Mouse (Mus musculus): ENCODE results near the gene Snx8. TPM values are rescaled to one million over a fixed set of nuclear protein-coding genes. Genes with fewer than 3 reads are reported as not detected.
"Not testable (repeated sequence)": the region's sequence is repeated elsewhere in the genome, so short reads cannot be mapped to it uniquely, and the experiment has no call there.

Gene Snx8
- polyA plus RNA-seq, 1 experiment from 2014 or later: 26.3 TPM

DNA sequence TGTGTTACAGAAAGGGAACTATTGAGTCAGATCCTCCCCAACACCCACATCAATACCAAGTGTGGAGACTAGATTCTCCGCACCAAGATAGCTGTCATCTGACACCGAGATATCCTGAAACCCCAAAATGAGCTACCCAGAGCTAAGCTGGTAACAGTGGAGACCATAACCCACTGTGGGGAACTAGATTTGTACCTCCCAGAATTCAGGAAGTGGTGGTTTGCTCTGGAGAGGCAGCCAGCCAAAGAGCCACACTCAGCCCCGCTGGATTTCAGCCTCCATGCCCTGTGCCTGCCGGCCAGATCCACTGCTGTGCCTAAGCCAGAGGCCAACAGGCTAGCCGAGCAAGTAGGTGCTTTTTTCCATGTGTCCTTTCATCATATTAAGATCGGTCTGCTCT, 9.8 kb downstream of the Snx8 start:
- Histone ChIP-seq H3K4me3 (no peak overlapping the region), H3K36me3 (no peaks in the 10 kb centered on the region; the same call in 1 of the 2 replicates), H3K27ac (no peak overlapping the region), H3K9ac (no peak overlapping the region), H3K4me1 (replicated peaks) (peaks cover 13% of the 10 kb centered on the region), H3K9me3 (no peaks in the 10 kb centered on the region), H3K4me2 (no peak overlapping the region), H3K27me3 (no peaks in the 10 kb centered on the region)
- no peak for ATAC-seq (ENCODE audit: low FRiP score)
- WGBS: 85% methylated on average over 6 of the region's 6 CpGs

DNA sequence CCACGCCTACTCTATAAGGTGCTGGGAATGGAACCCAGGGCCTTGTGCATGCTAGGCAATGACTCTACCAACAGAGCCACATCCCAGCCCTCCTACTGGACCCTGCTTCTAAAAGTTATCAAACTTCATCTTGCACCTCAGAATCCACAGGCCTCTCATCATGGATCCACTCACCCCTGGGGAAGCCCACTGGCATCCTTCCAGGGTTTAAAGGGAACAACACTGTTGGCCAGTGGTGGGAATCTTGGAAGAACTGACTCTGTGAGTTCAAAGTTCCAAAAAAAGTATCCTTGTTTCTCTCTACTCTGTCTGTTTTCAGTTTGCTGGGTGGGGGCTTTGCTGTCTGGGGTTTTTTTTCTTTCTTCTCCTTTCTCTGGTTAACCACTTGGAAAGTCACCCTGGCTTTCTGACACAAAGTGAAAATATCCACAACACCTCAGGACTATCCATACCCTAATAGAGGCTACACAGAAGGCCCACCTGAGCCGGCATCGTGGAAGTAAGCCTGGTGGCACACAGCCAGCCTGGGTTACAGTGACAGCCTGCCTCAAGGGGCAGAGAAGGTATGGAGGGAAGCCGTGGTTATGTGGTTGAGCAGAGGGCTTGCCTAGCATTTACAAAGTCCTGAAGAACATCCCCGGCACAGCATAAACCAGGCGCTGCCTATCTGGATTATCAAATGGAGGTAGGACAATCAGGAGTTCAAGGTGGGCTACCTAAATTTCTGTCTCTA, 10.8 kb downstream of the Snx8 start:
- Histone ChIP-seq H3K4me2 (no peak overlapping the region), H3K9me3 (no peaks in the 10 kb centered on the region), H3K27me3 (no peaks in the 10 kb centered on the region), H3K4me3 (no peak overlapping the region), H3K4me1 (replicated peaks) (peaks cover 13% of the 10 kb centered on the region), H3K36me3 (no peaks in the 10 kb centered on the region; the same call in 1 of the 2 replicates), H3K27ac (no peak overlapping the region), H3K9ac (no peak overlapping the region)
- ATAC-seq (ENCODE audit: low FRiP score): no peak
- 94% methylated on average over 6 of the region's 6 CpGs for WGBS

DNA sequence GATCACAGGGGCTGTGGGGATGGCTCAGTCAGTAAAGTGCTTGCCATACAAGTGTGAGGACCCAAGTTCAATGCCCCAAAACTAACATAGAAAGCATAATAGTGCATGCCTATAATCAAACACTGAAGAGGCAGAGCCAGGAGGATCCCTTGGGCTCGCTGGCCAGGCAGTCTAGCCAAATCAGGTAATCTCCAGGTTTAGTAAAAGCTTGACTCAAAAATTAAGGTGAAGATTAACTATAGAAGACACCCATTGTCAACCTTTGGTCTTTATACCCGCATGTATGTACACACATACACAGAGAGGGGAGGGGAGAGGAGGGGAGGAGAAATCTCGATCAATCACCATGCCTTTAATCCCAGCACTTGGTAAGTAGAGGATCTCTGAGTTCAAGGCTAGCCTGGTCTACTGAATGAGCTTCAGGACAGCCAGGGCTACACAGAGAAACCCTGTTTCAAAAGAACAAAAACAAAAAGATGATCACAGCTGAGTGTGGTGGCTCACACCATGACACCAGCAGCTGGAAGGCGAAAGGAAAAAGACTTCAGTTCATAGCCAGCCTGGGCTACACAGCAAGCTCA, 13.7 kb downstream of the Snx8 start:
- WGBS: 92% methylated on average over 4 of the region's 4 CpGs
- H3K4me2 ChIP-seq: no peak overlapping the region
- H3K9ac ChIP-seq: no peak overlapping the region
- H3K36me3 ChIP-seq: no peaks in the 10 kb centered on the region
- no peak overlapping the region for H3K4me3 ChIP-seq
- H3K27me3 ChIP-seq: no peaks in the 10 kb centered on the region
- no peak overlapping the region for H3K27ac ChIP-seq
- peaks cover 13% of the 10 kb centered on the region for H3K4me1 ChIP-seq (replicated peaks)
- H3K9me3 ChIP-seq: no peaks in the 10 kb centered on the region
- ATAC-seq (ENCODE audit: low FRiP score): no peak

DNA sequence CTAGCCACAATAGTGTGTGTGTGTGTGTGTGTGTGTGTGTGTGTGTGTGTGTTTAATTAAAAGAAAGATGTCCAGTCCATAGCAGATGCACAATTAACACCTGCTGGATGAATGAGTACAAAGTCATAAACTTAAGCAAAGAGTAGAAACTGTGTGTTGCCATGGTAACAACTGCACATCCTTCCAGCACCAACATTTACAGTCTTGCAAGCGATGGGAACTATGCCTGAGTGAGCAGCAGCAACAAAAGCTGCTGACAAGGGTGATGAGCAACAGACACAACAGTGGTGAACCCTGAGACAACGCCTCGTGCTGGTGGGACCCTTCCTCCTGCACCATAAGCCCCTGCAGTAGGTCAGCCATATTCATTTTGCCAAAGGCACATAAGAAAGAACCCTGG, 14.8 kb downstream of the Snx8 start:
- H3K36me3 ChIP-seq: no peaks in the 10 kb centered on the region
- H3K27me3 ChIP-seq: no peaks in the 10 kb centered on the region
- H3K9ac ChIP-seq: peak overlapping the region; percentile 29; the same call in 1 of the 2 replicates
- H3K9me3 ChIP-seq: no peaks in the 10 kb centered on the region
- no peak for ATAC-seq (ENCODE audit: low FRiP score)
- no peak overlapping the region for H3K4me3 ChIP-seq
- peaks cover 10% of the 10 kb centered on the region for H3K4me1 ChIP-seq (replicated peaks)
- WGBS: 41% methylated on average over 3 of the region's 3 CpGs
- H3K4me2 ChIP-seq: no peak overlapping the region
- H3K27ac ChIP-seq: no peak overlapping the region

DNA sequence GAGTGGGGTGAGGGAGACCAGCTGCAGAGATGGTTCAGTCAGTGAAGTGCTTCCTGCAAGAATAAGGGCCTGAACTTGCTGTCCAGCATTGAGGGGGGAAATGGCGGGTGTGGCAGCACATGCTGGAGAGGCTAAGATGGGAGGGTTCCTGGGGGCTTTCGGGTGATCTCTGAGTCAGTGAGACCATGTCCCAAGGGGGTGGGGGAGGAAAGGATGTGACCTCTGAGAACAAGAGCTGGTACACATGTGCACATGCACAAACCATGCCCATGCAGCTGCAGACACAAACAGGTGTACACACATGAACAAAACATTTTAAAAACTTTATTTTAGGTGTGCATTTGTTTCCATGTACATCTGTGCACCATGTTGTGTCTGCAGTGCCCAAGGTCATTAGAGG, 15.4 kb downstream of the Snx8 start:
- Histone ChIP-seq H3K36me3 (no peaks in the 10 kb centered on the region), H3K4me2 (no peak overlapping the region), H3K9me3 (no peaks in the 10 kb centered on the region), H3K4me1 (replicated peaks) (peaks cover 10% of the 10 kb centered on the region), H3K27ac (no peak overlapping the region), H3K27me3 (no peaks in the 10 kb centered on the region), H3K9ac (no peak overlapping the region), H3K4me3 (no peak overlapping the region)
- WGBS: 85% methylated on average over 2 of the region's 2 CpGs
- no peak for ATAC-seq (ENCODE audit: low FRiP score)

DNA sequence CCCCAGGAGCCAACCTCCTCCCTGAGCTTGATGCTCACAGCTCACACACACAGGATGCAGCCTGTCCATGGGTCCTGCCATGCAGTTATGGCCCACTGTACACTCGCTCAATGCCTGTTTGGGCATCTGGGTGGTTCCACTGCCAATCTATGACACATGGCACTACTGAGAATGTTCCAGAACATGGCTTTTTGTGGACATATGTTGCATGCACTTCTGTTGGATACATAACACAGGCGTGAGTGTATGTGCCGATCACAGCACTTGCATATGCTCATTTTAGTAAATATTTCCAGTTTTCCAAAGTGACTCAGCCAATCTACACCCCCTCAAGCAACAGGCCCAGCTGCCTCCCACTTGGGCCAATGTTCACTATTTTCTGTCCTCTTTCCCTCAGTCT, 17.4 kb downstream of the Snx8 start:
- 97% methylated on average over 3 of the region's 3 CpGs for WGBS
- Histone ChIP-seq H3K4me2 (no peak overlapping the region), H3K9me3 (no peaks in the 10 kb centered on the region), H3K27ac (no peak overlapping the region), H3K4me3 (no peak overlapping the region), H3K4me1 (replicated peaks) (peaks cover 10% of the 10 kb centered on the region), H3K27me3 (no peaks in the 10 kb centered on the region), H3K36me3 (no peaks in the 10 kb centered on the region), H3K9ac (no peak overlapping the region)
- no peak for ATAC-seq (ENCODE audit: low FRiP score)

DNA sequence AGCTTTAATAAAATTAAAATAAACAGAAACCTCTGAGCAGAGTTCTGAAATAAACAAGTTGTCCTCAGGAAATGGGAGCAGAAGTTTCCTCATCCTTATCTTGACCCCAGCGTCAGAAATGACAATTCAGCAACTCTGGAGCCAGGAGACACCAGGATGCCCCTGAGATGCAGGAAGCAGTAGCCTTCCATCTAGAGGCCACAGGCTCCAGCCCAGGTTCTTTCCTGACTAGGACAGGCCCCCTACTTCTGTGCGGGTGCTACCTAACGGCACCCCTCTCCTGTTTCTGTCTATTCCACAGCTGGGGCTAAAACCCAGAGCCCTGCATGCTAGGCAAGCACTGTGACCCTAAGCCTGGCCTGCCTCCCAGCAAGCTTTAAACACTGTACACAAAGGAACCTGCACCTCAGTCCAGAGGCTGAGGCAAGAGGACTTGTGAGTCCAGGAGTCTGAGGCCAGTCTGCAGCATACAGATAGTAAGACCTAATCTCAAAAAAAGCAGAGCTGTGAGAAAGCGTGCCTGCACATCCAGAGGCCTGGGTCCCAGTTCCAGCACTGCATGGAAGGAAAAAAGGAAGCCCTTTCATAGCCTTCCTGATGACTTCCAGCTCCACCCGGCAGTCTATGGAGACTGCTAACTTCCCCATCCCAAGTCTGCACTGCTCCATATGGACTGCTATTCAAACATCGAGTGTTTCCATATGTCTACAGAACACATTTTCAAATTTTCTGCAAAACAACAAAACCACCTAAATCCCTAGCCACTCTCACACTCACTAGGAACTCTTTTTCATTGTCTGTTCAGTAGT, 18.4 kb downstream of the Snx8 start:
- WGBS: 89% methylated on average over 6 of the region's 6 CpGs
- Histone ChIP-seq H3K27me3 (no peaks in the 10 kb centered on the region), H3K4me2 (no peak overlapping the region), H3K36me3 (no peaks in the 10 kb centered on the region), H3K27ac (no peak overlapping the region), H3K9me3 (no peaks in the 10 kb centered on the region), H3K4me3 (no peak overlapping the region), H3K4me1 (replicated peaks) (peaks cover 10% of the 10 kb centered on the region), H3K9ac (no peak overlapping the region)
- ATAC-seq (ENCODE audit: low FRiP score): no peak

DNA sequence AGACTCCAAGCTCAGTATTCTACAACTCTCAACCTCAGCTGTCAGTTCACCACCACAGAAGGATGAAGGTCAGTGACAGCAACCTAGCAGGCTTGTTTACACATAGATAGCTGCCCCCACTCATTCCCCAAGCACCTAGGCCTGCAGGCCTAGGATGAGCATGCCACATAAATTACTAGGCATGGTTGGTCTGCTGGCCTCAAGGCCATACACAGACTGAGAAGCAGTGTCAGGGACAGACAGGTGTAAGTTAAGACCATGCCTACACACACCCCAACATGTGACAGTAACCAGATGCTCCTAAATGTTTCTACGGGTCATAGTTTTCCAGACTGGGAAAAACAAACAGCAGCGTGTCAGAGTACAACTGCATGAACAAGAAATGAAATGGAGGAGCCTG, 19.6 kb downstream of the Snx8 start:
- Histone ChIP-seq H3K36me3 (no peaks in the 10 kb centered on the region), H3K9me3 (no peaks in the 10 kb centered on the region), H3K4me1 (replicated peaks) (peaks cover 8% of the 10 kb centered on the region), H3K27me3 (no peaks in the 10 kb centered on the region), H3K4me2 (no peak overlapping the region), H3K27ac (no peak overlapping the region), H3K4me3 (no peak overlapping the region), H3K9ac (no peak overlapping the region)
- no peak for ATAC-seq (ENCODE audit: low FRiP score)
- WGBS: 93% methylated on average over 2 of the region's 2 CpGs

DNA sequence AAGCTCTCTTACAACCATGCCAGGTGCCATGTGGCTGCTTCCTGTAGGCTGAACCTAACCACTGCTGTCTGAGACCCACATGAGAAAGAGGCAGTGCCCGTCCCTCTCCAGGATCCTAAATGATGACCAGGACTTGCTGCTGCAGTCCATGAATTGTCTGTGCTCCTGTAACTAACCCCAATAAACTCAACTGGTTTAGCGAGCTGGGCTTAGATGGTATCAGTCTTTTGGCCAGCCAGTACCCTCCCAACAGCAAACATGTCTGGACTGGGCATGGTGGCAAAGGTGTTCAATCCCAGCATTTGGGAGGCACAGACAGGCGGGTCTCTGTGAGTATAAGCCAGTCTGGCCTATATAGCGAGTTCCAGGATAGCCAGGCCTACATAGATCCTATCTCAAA, 20.1 kb downstream of the Snx8 start:
- no peaks in the 10 kb centered on the region for H3K27me3 ChIP-seq
- WGBS: 92% methylated on average over 4 of the region's 4 CpGs
- no peak overlapping the region for H3K4me3 ChIP-seq
- peaks cover 3% of the 10 kb centered on the region; the same call in 1 of the 2 replicates for H3K4me1 ChIP-seq (replicated peaks)
- no peak overlapping the region for H3K27ac ChIP-seq
- no peak overlapping the region for H3K9ac ChIP-seq
- no peak overlapping the region for H3K4me2 ChIP-seq
- no peaks in the 10 kb centered on the region for H3K36me3 ChIP-seq
- no peaks in the 10 kb centered on the region for H3K9me3 ChIP-seq
- ATAC-seq (ENCODE audit: low FRiP score): no peak

DNA sequence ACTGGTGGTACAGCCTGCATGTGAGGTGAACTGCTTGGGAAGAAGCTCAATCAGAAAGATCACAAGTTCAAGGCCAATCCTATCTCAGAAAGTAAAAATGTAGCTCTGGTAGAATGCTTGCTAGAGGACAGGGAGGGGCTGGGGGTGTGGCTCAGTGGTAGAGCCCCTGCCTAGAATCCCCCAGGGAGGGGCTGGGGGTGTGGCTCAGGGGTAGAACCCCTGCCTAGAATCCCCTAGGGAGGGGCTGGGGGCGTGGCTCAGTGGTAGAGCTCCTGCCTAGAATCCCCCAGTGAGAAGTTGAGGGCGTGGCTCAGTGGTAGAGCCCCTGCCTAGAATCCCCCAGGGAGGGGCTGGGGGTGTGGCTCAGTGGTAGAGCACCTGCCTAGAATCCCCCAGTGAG, 20.9 kb downstream of the Snx8 start:
- not testable (repeated sequence) for H3K36me3 ChIP-seq; ATAC-seq (ENCODE audit: low FRiP score); H3K9ac ChIP-seq; H3K9me3 ChIP-seq; H3K27ac ChIP-seq; H3K4me1 ChIP-seq (replicated peaks); H3K27me3 ChIP-seq; H3K4me3 ChIP-seq; H3K4me2 ChIP-seq
- WGBS: 88% methylated on average over 2 of the region's 2 CpGs

DNA sequence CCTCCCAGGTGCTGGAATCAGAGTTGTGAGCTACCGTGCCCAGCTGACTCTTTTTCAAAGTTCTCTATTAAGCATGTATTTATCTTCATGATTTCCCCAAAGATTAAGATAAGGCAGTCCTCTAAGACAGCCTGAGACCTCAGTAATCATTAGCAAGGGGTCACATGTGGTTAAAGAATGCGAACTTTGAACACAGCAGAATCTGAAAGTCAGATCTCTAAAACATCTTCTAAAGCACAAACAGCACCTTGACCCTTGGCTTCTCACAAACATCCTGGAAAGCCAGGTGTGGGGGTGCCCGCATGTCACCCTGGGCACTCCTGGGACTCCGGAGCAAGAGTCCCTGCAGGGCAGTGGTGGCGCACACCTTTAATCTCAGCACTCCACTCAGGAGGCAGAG, 24.6 kb downstream of the Snx8 start:
- Histone ChIP-seq H3K27me3 (no peaks in the 10 kb centered on the region), H3K4me1 (replicated peaks) (no peaks in the 10 kb centered on the region), H3K36me3 (peaks cover 5% of the 10 kb centered on the region; the same call in 1 of the 2 replicates), H3K9me3 (no peaks in the 10 kb centered on the region), H3K27ac (no peak overlapping the region), H3K4me3 (no peak overlapping the region), H3K9ac (no peak overlapping the region), H3K4me2 (no peak overlapping the region)
- WGBS: 95% methylated on average over 5 of the region's 5 CpGs
- no peak for ATAC-seq (ENCODE audit: low FRiP score)

DNA sequence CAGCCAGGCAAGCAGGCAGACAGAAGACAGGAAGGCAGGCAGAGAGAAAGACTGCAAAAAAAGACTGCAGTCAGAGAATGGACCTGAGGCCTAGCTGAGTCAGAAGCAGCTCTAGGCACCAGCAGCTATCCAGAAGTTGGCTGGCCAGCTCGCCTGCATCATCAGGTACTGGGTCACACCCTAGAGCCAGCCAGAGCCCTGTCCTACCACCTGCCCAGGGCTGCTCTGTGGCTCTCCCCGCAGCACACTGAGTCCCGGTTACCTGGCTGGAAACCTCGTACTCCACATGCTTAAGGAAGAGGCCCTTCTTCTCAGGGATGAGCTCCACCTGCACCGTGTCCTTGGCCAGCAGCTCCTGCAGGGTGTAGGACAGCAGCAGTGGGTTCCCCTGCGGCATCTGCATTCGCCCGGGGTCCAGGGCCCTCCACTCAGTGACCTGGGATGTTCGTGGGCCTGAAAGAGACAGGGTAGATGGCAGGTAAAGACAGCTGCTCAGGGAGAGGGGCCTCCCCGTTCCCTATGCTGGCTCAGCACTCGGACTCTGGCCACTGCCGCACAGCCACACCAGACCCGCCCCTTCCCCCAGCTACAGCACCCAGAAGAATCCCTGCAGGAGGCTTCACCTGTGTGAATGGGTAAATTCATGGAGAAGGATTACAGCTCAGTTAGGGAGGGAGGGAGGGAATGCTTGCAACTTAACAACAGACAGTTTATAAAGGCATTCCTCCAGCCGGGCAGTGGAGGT, 29.0 kb downstream of the Snx8 start:
- no peaks in the 10 kb centered on the region for H3K9me3 ChIP-seq
- no peak overlapping the region for H3K27ac ChIP-seq
- no peak overlapping the region for H3K4me3 ChIP-seq
- H3K9ac ChIP-seq: 0 out of 2 replicates have a peak overlapping the region, but pooled peaks have one; percentile 30
- peaks cover 35% of the 10 kb centered on the region for H3K36me3 ChIP-seq
- WGBS: 84% methylated on average over 14 of the region's 14 CpGs
- ATAC-seq (ENCODE audit: low FRiP score): no peak
- H3K4me2 ChIP-seq: no peak overlapping the region
- no peaks in the 10 kb centered on the region for H3K27me3 ChIP-seq
- H3K4me1 ChIP-seq (replicated peaks): no peaks in the 10 kb centered on the region
